In genomic region chr2:126904162-126904561, GRCm38 (mm10) we compare ENCODE assay signal across 21 mouse cellular contexts. TPM values are rescaled to one million over a fixed set of nuclear protein-coding genes. Genes with fewer than 3 reads are reported as not detected.
A peak's percentile ranks its signal among the peaks of the same experiment; 100 is the strongest.
DNase-seq lines count a peak whose midpoint lies in the region; ATAC-seq and TF ChIP-seq lines count a peak whose summit lies in the region.
"Had no signal": no experiment of that assay in that cellular context is flagged by ENCODE, and none has a peak within 500 bp of the region (broad histone marks: within the 10 kb centered on the region; RNA-seq: fewer than 3 reads in every experiment).

No protein-coding gene starts in this region.

- H3K27ac ChIP-seq in embryonic facial prominence, embryonic 10.5 days (replicated peaks): no peak overlapping the region
- no peak overlapping the region for H3K27ac ChIP-seq in lung, postnatal 0 days (ENCODE audit: low read length)
- H3K27ac ChIP-seq: forebrain, embryonic 13.5 days; gastrocnemius, adult 2 months; heart, embryonic 10.5 days; hindbrain, embryonic 12.5 days had no signal

- no peaks in the 10 kb centered on the region for H3K27me3 ChIP-seq in embryonic facial prominence, embryonic 10.5 days (replicated peaks; ENCODE audit: low read depth, poor library complexity, severe bottlenecking)
- no peaks in the 10 kb centered on the region for H3K27me3 ChIP-seq in lung, postnatal 0 days (replicated peaks; ENCODE audit: insufficient read depth, low read length)
- H3K27me3 ChIP-seq: forebrain, embryonic 13.5 days; hindbrain, embryonic 12.5 days had no signal

- DNase-seq in cerebellum, adult 9-11 months: peak; percentile 9
- DNase-seq in cerebellum, adult 9-10 months: no peak
- DNase-seq in spleen, postnatal 36 days (ENCODE audit: low spot score in 2 of 2): peak; percentile 4 to 9
- no peak for DNase-seq in spleen, postnatal 14 days (ENCODE audit: low spot score in 2 of 2)
- peak; percentile 47 for DNase-seq in embryonic facial prominence, embryonic 10.5 days (ENCODE audit: low spot score)
- no peak for DNase-seq in layer of hippocampus, postnatal 36 days
- DNase-seq in lung, postnatal 0 days (ENCODE audit: low spot score): no peak
- DNase-seq: adrenal gland, postnatal 10 days; forebrain, postnatal 0 days; gastrocnemius, adult 2 months; gastrocnemius, postnatal 25 days; heart, postnatal 10 days; heart, postnatal 4 days; kidney, adult 11 months had no signal

- TF ChIP-seq CTCF in lung, postnatal 0 days (IDR thresholded peaks at IDR 0.05): no peak

- H3K9ac ChIP-seq in lung, postnatal 0 days (replicated peaks; ENCODE audit: low read depth): no peak overlapping the region
- H3K9ac ChIP-seq: forebrain, embryonic 13.5 days; forebrain, postnatal 0 days; hindbrain, embryonic 12.5 days had no signal

- no peak for TF ChIP-seq EP300 in lung, postnatal 0 days (IDR thresholded peaks at IDR 0.05)

- H3K4me1 ChIP-seq in embryonic facial prominence, embryonic 10.5 days: no peaks in the 10 kb centered on the region
- no peaks in the 10 kb centered on the region for H3K4me1 ChIP-seq in lung, postnatal 0 days (ENCODE audit: insufficient read depth, low read depth, low read length)
- H3K4me1 ChIP-seq: forebrain, embryonic 13.5 days; heart, embryonic 10.5 days; hindbrain, embryonic 12.5 days had no signal

- peaks cover 43% of the 10 kb centered on the region for H3K36me3 ChIP-seq in embryonic facial prominence, embryonic 10.5 days (replicated peaks)
- H3K36me3 ChIP-seq in lung, postnatal 0 days (ENCODE audit: insufficient read depth, low read length): peaks cover 14% of the 10 kb centered on the region

- H3K4me2 ChIP-seq in lung, postnatal 0 days (replicated peaks; ENCODE audit: low read depth, low read length): no peak overlapping the region
- H3K4me2 ChIP-seq: forebrain, embryonic 13.5 days; hindbrain, embryonic 12.5 days had no signal

- H3K4me3 ChIP-seq in embryonic facial prominence, embryonic 10.5 days: no peak overlapping the region
- H3K4me3 ChIP-seq in lung, postnatal 0 days (ENCODE audit: low read depth, low read length): no peak overlapping the region
- H3K4me3 ChIP-seq: forebrain, embryonic 13.5 days; gastrocnemius, adult 2 months; heart, embryonic 10.5 days; hindbrain, embryonic 12.5 days had no signal

- ATAC-seq in lung, postnatal 0 days: no peak
- ATAC-seq: CD4-positive, CD25-positive, alpha-beta regulatory T cell, adult 4 months; forebrain, embryonic 13.5 days; forebrain, postnatal 0 days; hindbrain, embryonic 16.5 days; inflammation-experienced regulatory T-cells, adult 6 months had no signal

- no peaks in the 10 kb centered on the region for H3K9me3 ChIP-seq in embryonic facial prominence, embryonic 10.5 days
- H3K9me3 ChIP-seq in lung, postnatal 0 days (ENCODE audit: low read length): no peaks in the 10 kb centered on the region
- H3K9me3 ChIP-seq: forebrain, embryonic 13.5 days; G1E; heart, embryonic 10.5 days; hindbrain, embryonic 12.5 days had no signal

- 57% methylated on average over 3 of the region's 3 CpGs for WGBS in embryonic facial prominence, embryonic 10.5 days
- WGBS in lung, postnatal 0 days: 62% methylated on average over 3 of the region's 3 CpGs

RNA-seq across cellular contexts. Expression of gene Trpm7, which starts 28.1 kb away (rescaled TPM):
- polyA plus RNA-seq in embryonic facial prominence, embryonic 10.5 days (2016; fragmentation: Nextera tagmentation; extraction: Ambion mirVana): 53.5 and 60.0 TPM in 2 replicates
- total RNA-seq in layer of hippocampus, postnatal 36 days (2021): 10 to 100 TPM; 42.6 to 43.0 TPM
- 35.3 and 38.6 TPM in 2 replicates for polyA plus RNA-seq in lung, postnatal 0 days (2015; fragmentation: Nextera tagmentation; extraction: Ambion mirVana)

RNA-seq across cellular contexts. Expression of gene Sppl2a, which starts 28.9 kb away (rescaled TPM):
- polyA plus RNA-seq in embryonic facial prominence, embryonic 10.5 days (2016; fragmentation: Nextera tagmentation; extraction: Ambion mirVana): 28.5 and 28.7 TPM in 2 replicates
- total RNA-seq in layer of hippocampus, postnatal 36 days (2021): 10 to 100 TPM; 30.2 to 35.2 TPM
- polyA plus RNA-seq in lung, postnatal 0 days (2015; fragmentation: Nextera tagmentation; extraction: Ambion mirVana): 36.0 and 43.6 TPM in 2 replicates

Comparison
In these comparisons a context has a peak if more than half of its experiments do, and no peak if none do; other contexts are left out.
1. DNase-seq: peak in cerebellum, adult 9-11 months (single experiment), spleen, postnatal 36 days (2 of 2) and embryonic facial prominence, embryonic 10.5 days (single experiment); none in cerebellum, adult 9-10 months (single experiment), spleen, postnatal 14 days (0 of 2), layer of hippocampus, postnatal 36 days (0 of 2) and lung, postnatal 0 days (single experiment).